Mouse (Mus musculus) hindbrain, embryonic 11.5 days (tissue): ENCODE measurements around the gene Astn1. TPM values are rescaled to one million over a fixed set of nuclear protein-coding genes. Genes with fewer than 3 reads are reported as not detected.

Source experiments
- ATAC-seq: fragments of 200-750 bp; cut with Nextera tagmentation; 2 replicates; pipeline ENCODE4 v1.8.0; 2017; ENCODE audit warnings: mild to moderate bottlenecking, moderate TSS enrichment, moderate library complexity; ENCODE audit not compliant: low FRiP score
- DNase-seq: peaks from one replicate; pipeline ENCODE4 v3.0.0-alpha.2; 2015; ENCODE audit warnings: low spot score
- H3K27ac ChIP-seq: fragments of 300-500 bp; sonication (generic); 2 replicates; pipeline ENCODE4 v1.5.1; 2014; ENCODE audit warnings: mild to moderate bottlenecking, low read depth, low read length
- H3K27me3 ChIP-seq: fragments of 300-500 bp; sonication (generic); 2 replicates; pipeline ENCODE4 v1.6.1; 2014; ENCODE audit warnings: mild to moderate bottlenecking, low read length, moderate library complexity, mixed read lengths; ENCODE audit not compliant: control insufficient read depth, insufficient read depth
- H3K36me3 ChIP-seq: fragments of 300-500 bp; sonication (generic); 2 replicates; pipeline ENCODE4 v1.6.1; 2014; ENCODE audit warnings: mild to moderate bottlenecking, low read length, moderate library complexity, mixed read lengths; ENCODE audit not compliant: control insufficient read depth, insufficient read depth
- H3K4me1 ChIP-seq: fragments of 300-500 bp; sonication (generic); replicated peaks from 2 replicates; pipeline ENCODE4 v1.6.1; 2014; ENCODE audit warnings: low read length, mixed read lengths; ENCODE audit not compliant: control insufficient read depth, insufficient read depth
- H3K4me2 ChIP-seq: fragments of 300-500 bp; sonication (generic); replicated peaks from 2 replicates; pipeline ENCODE4 v1.6.1; 2014; ENCODE audit warnings: mild to moderate bottlenecking, low read depth, low read length
- H3K4me3 ChIP-seq: fragments of 300-500 bp; sonication (generic); 2 replicates; pipeline ENCODE4 v1.5.1; 2014; ENCODE audit warnings: low read depth, low read length
- H3K9ac ChIP-seq: fragments of 300-500 bp; sonication (generic); 2 replicates; pipeline ENCODE4 v1.6.1; 2014; ENCODE audit warnings: low read depth, low read length
- H3K9me3 ChIP-seq: fragments of 300-500 bp; sonication (generic); 2 replicates; pipeline ENCODE4 v1.6.1; 2016; ENCODE audit warnings: low read length; ENCODE audit not compliant: control insufficient read depth
- WGBS: fragments of 180-500 bp; shearing (Covaris S2); extraction: QIAGEN DNeasy Blood & Tissue Kit; methylation state at CpG from one replicate; pipeline ENCODE4 v1.1.7; 2014; 5-methylcytosine and 5-hydroxymethylcytosine counted together
- microRNA counts: library from miRNA; unstranded; fragments of <30 nt; microRNA quantifications from one replicate; lab custom pipeline; 2015
- polyA plus RNA-seq: library from polyadenylated mRNA; unstranded; fragments of >200 nt; fragmentation: Nextera tagmentation; extraction: Ambion mirVana; gene quantifications from 2 replicates; pipeline ENCODE4 v1.2.1, GENCODE M21; 2014

Astn1 gene
- polyA plus RNA-seq, 1 experiment from 2014 or later, result 20.6 TPM

DNA sequence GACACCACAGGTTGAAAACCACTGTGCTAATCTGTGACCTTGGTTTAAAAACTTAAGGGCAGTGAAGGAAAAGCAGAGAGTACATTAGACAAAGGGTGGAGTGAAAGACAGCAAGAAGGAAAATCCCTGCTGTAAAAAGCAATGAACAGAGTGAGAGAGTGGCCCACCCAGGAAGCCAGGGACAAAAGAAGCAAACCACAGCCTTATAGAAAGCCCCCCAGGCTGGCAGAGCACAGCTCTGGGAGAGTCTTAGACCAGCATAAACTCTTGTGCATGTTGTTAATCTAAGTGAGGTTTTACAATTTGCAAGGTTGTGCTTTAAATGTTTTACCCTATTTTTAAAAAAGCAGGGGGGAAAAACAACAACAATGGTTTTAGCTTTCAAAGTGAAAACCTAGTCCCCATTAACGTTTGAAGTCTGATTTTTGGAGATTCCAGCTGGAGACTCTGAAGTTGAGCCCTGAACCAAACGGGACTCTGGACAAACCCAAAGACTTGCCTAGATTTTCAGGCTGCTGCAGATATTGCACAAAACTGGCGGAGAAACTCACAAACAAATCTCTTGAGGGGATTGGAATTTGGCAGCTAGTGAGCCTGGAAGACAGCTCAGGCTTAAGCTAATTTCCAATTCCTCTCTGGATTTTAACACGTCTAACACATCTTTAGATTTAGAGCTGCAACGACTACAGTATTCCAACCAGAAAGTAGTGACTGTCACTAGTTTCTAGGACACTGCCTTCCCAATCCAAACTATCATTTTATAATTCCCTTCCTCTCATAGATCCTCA is 377.3 kb downstream of the Astn1 start:
- WGBS, result 48% methylated on average over 5 of the region's 5 CpGs
- Histone ChIP-seq H3K9me3 (no peaks in the 10 kb centered on the region), H3K4me1 (no peaks in the 10 kb centered on the region), H3K27ac (no peak overlapping the region), H3K36me3 (no peaks in the 10 kb centered on the region), H3K4me3 (no peak overlapping the region), H3K4me2 (no peak overlapping the region), H3K27me3 (no peaks in the 10 kb centered on the region), H3K9ac (no peak overlapping the region)
- ATAC-seq (no peak), DNase-seq (no peak)

DNA sequence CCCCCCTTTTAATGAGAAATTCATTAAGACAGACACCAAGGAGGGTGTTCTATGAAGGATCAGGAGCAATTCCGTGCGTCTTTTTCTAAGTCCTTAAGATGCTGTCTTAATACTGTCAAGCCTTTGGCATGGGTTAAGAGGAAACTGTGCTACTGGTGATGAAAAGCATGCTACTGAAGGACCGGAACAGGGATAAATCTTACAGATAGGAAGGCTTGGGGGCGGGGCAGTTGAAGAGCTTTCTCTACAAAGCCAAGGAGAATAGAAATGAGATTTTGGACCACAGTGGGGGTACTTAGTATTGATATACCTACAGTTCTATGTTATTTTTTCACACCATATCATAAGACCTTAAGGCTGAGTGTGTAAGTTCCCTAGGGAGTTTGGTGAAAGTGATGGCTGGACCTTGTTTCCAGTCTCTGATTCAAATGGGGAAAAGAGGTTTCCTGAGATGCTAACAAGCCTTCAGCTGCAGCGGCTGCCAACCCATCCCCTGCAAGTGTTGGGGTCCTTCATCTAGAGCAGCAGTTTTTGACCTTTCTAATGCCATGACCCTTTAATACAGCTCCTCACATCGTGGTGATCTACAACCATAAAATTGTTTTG is 378.2 kb downstream of the Astn1 start:
- Histone ChIP-seq H3K4me3 (no peak overlapping the region), H3K27me3 (no peaks in the 10 kb centered on the region), H3K4me1 (no peaks in the 10 kb centered on the region), H3K9me3 (no peaks in the 10 kb centered on the region), H3K4me2 (no peak overlapping the region), H3K9ac (no peak overlapping the region), H3K27ac (no peak overlapping the region), H3K36me3 (no peaks in the 10 kb centered on the region)
- DNase-seq (no peak), ATAC-seq (no peak)
- 84% methylated on average over 6 of the region's 6 CpGs for WGBS

DNA sequence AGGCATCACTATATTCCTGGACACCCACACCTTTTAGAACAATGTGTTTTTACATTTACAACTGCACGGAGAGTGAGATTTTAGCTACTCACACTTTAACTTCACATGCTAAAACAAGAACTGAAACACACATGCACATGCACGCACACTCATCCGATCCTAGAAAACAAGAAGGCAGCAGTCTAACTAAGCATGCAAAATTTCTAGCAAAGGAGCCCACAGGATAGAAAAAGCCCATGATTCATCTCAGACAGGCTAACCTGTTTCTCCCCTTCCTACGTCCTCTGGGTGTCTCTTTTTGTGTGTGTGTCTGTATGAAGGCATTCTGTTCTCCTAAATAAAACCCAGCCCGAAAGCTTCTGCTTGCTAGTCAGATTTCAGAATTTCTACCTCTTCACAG is 378.9 kb downstream of the Astn1 start:
- ATAC-seq, result no peak
- 83% methylated on average over 5 of the region's 5 CpGs for WGBS
- no peak for DNase-seq
- Histone ChIP-seq H3K4me2 (no peak overlapping the region), H3K4me3 (no peak overlapping the region), H3K27me3 (no peaks in the 10 kb centered on the region), H3K9me3 (no peaks in the 10 kb centered on the region), H3K9ac (no peak overlapping the region), H3K4me1 (no peaks in the 10 kb centered on the region), H3K36me3 (no peaks in the 10 kb centered on the region), H3K27ac (no peak overlapping the region)

MicroRNAs within 50 kb of the gene (microRNA counts, 519-probe panel; counts per million panel counts)
- microRNA mmu-miR-488 (lab: Ali Mortazavi, UCI), result 1,932 counts per million, percentile 4 among the panel's probes with 10 or more counts

Other genes starting within 250 kb of the Astn1 start
- gene Brinp2, start 5.9 kb upstream of the Astn1 start, polyA plus RNA-seq, result 2.7 and 3.0 TPM in 2 replicates